Mouse (Mus musculus): ENCODE data around the gene Cib3.

DNA sequence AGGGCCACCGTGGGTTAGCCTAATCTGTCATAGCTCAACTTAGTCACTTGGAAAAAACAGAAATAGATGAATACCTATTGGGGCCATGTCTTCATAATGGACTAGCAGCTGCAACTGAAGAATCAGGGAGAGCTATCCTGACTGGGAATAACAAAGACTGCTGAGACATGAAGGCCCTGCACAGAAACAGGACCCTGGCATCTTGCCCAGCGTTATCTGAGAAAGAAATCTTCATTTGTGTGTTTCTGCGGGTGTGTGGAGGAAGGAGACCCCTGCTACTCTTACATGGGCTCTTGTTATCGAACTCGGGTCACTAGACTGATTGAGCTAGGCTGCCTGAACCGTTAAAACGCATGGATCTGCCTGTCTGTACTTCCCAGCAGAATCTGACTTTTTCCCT lies 28.3 kb upstream of the Cib3 start:
- no peak for TF ChIP-seq CTCF (IDR thresholded peaks at IDR 0.05; ENCODE audit: extremely low read depth, insufficient read depth, low read length)
- TF ChIP-seq POLR2A (IDR thresholded peaks at IDR 0.05; ENCODE audit: extremely low read depth, insufficient read depth, low read length) = no peak
